Mouse (Mus musculus) thymus, adult 2 months (tissue): ENCODE measurements around the gene Hpcal1.

Experiments
- CTCF ChIP-seq: fragments of 200-500 bp; IDR thresholded peaks from 2 replicates; pipeline ENCODE4 v1.5.1; 2012; ENCODE audit warnings: mild to moderate bottlenecking, control low read depth, low read length, moderate library complexity, borderline replicate concordance; ENCODE audit not compliant: control insufficient read depth, poor library complexity, insufficient read depth; ENCODE audit errors: extremely low read depth
- POLR2A ChIP-seq: fragments of 200-500 bp; IDR thresholded peaks from 2 replicates; pipeline ENCODE4 v1.6.1; 2012; ENCODE audit warnings: mild to moderate bottlenecking, low read length, control low read depth, moderate library complexity; ENCODE audit not compliant: control insufficient read depth, poor library complexity, insufficient read depth; ENCODE audit errors: extremely low read depth

DNA sequence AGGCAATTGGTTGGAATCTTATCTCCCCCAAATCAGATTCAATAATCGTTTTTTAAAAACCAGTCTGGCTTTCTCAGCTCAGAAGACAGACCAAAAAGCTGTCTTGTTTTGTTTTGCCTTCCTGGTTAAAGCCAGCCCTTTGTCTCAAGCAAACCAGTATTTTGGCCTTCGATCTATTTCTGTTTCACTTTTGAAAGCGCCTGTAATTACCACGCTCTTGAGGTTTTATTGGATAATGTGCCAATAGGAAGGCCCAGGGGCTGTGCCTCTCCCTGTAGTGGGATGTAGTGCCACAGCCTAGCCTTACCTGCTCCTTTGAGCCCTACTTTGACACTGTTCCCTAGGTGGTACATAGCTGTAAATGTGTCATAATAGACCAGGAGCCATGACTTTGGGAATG lies 2.3 kb downstream of the Hpcal1 start:
- no peak for TF ChIP-seq CTCF
- TF ChIP-seq POLR2A, result no peak
